Mouse (Mus musculus): Measurements from ENCODE around the gene Rps6kc1. TPM values are rescaled to one million over a fixed set of nuclear protein-coding genes. Genes with fewer than 3 reads are reported as not detected.

Gene Rps6kc1
- polyA plus RNA-seq, 1 experiment from 2014 or later, result 8.8 TPM

DNA sequence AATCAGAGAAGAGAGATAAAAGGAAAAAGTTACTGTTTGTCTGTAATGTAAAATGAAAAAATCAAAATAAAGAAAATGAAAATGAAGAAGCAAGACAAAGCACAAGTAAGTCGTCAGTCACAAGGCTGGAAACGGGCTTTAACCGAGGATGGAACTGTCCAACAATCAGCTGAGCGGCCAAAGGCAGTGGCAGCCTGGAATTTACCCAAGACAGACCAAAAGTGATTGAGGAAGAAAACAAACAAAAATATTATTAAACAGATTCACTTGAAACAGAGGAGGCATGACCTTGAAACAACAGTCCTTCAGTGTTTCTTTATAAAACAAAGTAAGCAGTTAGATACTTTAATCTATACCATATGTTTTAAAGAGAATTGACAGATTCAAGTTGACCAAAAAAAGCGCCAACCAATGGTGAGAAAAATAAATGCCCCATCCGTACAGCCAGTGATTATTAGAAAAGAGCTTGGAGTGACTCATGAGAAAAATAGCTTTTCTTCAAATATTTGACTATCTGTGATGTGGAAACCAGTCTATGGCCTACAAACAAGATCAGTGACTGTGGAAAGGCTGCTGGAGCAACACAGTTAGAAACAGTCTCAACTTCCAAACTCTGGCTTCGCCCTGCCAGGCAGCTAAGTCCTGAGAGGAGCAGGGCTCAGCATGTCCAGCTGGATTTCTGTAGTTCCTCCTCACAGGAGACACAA lies 77.2 kb downstream of the Rps6kc1 start:
- H3K9me3 ChIP-seq (replicated peaks), result no peaks in the 10 kb centered on the region
- no peak overlapping the region for H3K4me2 ChIP-seq
- H3K27me3 ChIP-seq, result no peaks in the 10 kb centered on the region
- H3K4me1 ChIP-seq (replicated peaks), result no peaks in the 10 kb centered on the region
- H3K4me3 ChIP-seq, result no peak overlapping the region
- no peak overlapping the region for H3K9ac ChIP-seq
- H3K27ac ChIP-seq, result no peak overlapping the region
- ATAC-seq (replicated peaks; ENCODE audit: insufficient number of reproducible peaks, insufficient read depth, low FRiP score, low read depth), result no peak
- peaks cover 9% of the 10 kb centered on the region; the same call in 1 of the 2 replicates for H3K36me3 ChIP-seq
- 61% methylated on average over 7 of the region's 7 CpGs for WGBS

DNA sequence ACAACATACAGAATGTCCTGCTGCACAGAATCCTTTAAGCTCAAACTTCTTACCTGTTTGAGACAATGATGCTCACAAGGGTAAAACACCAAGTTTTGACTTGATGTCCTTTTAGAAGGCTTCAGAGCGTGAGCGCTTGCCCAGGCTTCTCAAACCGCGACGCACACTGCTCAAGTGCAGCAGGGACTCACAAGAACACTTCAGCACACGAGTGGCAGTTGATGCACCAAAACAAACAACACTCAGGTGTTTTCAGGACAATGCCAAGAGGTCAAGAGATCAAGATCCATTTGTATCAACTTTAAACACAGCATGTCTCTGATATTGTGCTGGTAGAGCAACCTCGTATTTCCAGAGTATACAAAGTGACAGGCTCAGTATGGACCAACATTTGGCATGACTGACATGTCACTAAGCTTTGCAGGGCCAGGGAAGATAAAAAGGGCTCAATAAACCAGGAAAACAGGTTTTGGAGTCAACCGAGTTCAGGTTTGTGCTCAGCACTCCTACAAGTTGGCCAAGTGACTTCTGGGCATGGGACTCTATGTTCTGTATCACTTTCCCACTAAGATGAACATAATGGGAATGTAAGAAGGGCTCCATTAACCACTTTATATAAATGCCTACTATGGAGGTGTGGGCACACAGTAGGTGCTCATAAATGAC lies 78.5 kb downstream of the Rps6kc1 start:
- no peak overlapping the region for H3K4me2 ChIP-seq
- H3K27me3 ChIP-seq, result no peaks in the 10 kb centered on the region
- H3K4me3 ChIP-seq, result no peak overlapping the region
- ATAC-seq (replicated peaks; ENCODE audit: insufficient number of reproducible peaks, insufficient read depth, low FRiP score, low read depth), result no peak
- no peak overlapping the region for H3K9ac ChIP-seq
- WGBS, result 80% methylated on average over 8 of the region's 8 CpGs
- no peak overlapping the region for H3K27ac ChIP-seq
- H3K4me1 ChIP-seq (replicated peaks), result no peaks in the 10 kb centered on the region
- peaks cover 9% of the 10 kb centered on the region; the same call in 1 of the 2 replicates for H3K36me3 ChIP-seq
- H3K9me3 ChIP-seq (replicated peaks), result no peaks in the 10 kb centered on the region

DNA sequence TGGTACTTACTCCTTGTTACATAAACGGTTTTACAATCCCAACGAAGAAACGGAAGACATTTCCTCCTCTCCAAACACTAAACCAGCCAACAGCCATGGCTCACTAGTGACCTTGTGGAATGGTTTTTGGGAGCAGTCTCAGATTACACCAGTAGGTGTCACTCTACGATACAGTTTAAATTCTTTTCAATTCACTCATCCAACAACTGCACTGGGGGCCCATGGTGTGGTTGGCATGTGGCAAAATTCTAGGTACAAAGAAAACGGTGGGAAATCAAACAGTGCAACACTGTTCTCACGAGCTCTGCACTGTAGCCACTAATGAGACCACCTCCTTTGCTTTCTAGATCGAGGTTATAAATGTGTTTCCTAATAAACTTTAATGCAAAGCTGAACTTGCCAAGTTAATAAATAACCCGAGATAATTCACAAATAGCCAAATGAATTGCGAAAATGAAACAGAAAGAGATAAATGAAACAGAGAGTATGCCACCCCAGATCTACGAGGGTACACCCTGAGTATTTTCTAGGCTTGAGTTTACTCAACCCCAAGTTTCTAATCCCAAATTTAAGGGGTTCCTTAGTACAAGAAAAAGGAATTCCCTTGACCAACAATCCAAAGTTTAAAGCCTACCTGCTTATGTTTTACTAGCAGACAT lies 79.6 kb downstream of the Rps6kc1 start:
- Histone ChIP-seq H3K9me3 (replicated peaks) (no peaks in the 10 kb centered on the region), H3K27me3 (no peaks in the 10 kb centered on the region), H3K36me3 (peaks cover 7% of the 10 kb centered on the region; the same call in 1 of the 2 replicates), H3K4me2 (no peak overlapping the region), H3K4me3 (no peak overlapping the region), H3K9ac (no peak overlapping the region), H3K27ac (no peak overlapping the region), H3K4me1 (replicated peaks) (no peaks in the 10 kb centered on the region)
- WGBS, result 49% methylated on average over 10 of the region's 10 CpGs
- no peak for ATAC-seq (replicated peaks; ENCODE audit: insufficient number of reproducible peaks, insufficient read depth, low FRiP score, low read depth)

DNA sequence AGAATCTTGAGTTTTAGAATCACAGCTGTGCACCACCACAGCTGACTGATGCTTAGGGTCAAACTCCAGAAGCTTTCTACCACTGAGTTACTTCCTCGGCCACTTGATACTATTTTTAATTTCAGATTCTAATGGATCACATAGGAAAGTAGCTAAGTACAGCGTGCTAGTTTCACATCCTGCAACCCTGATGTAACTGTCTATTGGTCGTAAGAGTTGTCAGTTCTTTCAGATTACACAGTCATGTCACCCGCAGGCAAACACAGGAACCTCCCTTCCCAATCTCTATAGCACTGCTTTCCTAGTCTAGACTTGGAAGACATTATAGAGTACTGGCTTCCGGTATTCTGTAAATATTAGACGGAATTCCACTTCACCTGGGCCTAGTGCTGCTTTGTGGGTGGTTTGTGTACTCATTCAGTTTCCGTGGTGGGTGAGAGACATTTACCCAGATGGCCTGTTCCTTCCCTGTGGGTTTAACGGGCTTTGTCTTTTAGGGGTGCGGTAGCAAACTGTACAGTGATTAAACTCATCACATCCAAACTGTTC lies 85.0 kb downstream of the Rps6kc1 start:
- no peaks in the 10 kb centered on the region for H3K27me3 ChIP-seq
- ATAC-seq (replicated peaks; ENCODE audit: insufficient number of reproducible peaks, insufficient read depth, low FRiP score, low read depth), result no peak
- H3K36me3 ChIP-seq, result no peaks in the 10 kb centered on the region
- H3K4me1 ChIP-seq (replicated peaks), result peaks cover 6% of the 10 kb centered on the region
- no peak overlapping the region for H3K27ac ChIP-seq
- H3K9ac ChIP-seq, result no peak overlapping the region
- no peaks in the 10 kb centered on the region for H3K9me3 ChIP-seq (replicated peaks)
- WGBS, result 63% methylated on average over 9 of the region's 9 CpGs
- H3K4me3 ChIP-seq, result no peak overlapping the region
- no peak overlapping the region for H3K4me2 ChIP-seq

DNA sequence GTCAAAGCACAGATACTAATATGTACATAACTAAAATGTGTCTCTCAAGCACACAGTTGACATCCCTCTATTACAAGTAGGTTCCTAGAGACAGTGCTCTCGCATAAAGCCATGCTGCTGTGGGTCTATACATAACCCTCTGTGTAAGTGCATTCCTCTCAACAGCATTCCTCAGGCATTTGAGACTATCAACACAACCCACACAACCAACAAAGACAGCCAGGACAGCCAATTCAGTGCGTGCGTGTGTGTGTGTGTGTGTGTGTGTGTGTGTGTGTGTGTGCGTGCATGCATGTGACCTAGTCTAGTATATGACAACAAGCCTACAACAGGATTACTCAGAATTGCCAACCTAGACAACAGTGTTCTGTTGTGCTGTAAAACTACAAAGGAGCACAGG lies 87.8 kb downstream of the Rps6kc1 start:
- no peak overlapping the region for H3K9ac ChIP-seq
- no peaks in the 10 kb centered on the region for H3K9me3 ChIP-seq (replicated peaks)
- H3K4me3 ChIP-seq, result no peak overlapping the region
- peak; percentile 44 for ATAC-seq (replicated peaks; ENCODE audit: insufficient number of reproducible peaks, insufficient read depth, low FRiP score, low read depth)
- H3K27me3 ChIP-seq, result no peaks in the 10 kb centered on the region
- 43% methylated on average over 4 of the region's 4 CpGs for WGBS
- H3K36me3 ChIP-seq, result no peaks in the 10 kb centered on the region
- peak overlapping the region; percentile 48; the same call in 1 of the 2 replicates for H3K27ac ChIP-seq
- H3K4me1 ChIP-seq (replicated peaks), result peaks cover 29% of the 10 kb centered on the region
- H3K4me2 ChIP-seq, result no peak overlapping the region

DNA sequence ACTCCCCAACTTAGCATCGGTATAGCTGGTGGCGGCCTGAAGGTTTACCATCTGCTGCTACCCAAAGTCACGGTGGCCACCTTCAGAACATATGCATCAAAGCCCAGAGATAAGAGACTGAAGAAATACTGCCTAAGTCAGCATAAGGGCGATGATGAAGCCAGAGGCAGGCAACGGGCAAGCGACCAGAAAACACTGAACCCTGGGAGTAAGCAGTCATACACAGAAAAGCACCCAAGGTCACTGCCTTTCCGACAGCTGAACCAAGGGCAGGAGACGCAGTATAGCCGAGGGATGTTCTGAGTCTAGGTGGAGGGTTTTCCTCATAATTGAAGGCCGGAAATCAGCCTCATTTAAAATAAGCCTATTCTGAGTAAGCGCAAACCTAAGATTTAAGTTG lies 95.4 kb downstream of the Rps6kc1 start:
- peak overlapping the region; percentile 36 for H3K27ac ChIP-seq

DNA sequence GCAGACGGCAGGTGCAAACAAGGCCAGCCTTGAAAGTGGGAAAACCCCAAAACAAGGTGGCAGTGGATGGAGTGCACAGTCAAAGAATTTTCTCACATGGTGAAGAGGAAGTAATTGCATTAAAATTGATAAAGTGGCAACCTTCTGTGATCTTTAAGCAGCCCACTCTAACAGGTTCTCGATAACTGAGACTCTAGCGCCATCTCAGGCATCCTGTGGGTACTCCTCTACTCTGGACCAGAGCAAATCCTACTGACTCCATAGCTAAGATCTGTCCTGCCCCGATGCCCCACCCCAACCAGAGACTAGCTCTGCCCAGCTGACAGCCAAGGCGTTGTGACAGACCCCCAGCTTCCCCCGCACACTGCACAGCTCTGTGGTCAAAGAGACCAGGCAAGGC lies 101.2 kb downstream of the Rps6kc1 start:
- Histone ChIP-seq H3K4me1 (replicated peaks) (peaks cover 11% of the 10 kb centered on the region; the same call in 1 of the 2 replicates), H3K27me3 (no peaks in the 10 kb centered on the region), H3K4me2 (no peak overlapping the region), H3K9me3 (replicated peaks) (no peaks in the 10 kb centered on the region), H3K4me3 (no peak overlapping the region), H3K27ac (no peak overlapping the region), H3K9ac (no peak overlapping the region), H3K36me3 (no peaks in the 10 kb centered on the region)
- no peak; the same call in 1 of the 2 replicates for ATAC-seq (replicated peaks; ENCODE audit: insufficient number of reproducible peaks, insufficient read depth, low FRiP score, low read depth)
- 78% methylated on average over 6 of the region's 6 CpGs for WGBS

More for the DNA sequence above, 95.4 kb downstream of the Rps6kc1 start:
- H3K9me3 ChIP-seq (replicated peaks), result no peaks in the 10 kb centered on the region
- H3K27me3 ChIP-seq, result no peaks in the 10 kb centered on the region
- ATAC-seq (replicated peaks; ENCODE audit: insufficient number of reproducible peaks, insufficient read depth, low FRiP score, low read depth), result no peak
- no peak overlapping the region for H3K4me3 ChIP-seq
- no peaks in the 10 kb centered on the region for H3K36me3 ChIP-seq
- peaks cover 50% of the 10 kb centered on the region for H3K4me1 ChIP-seq (replicated peaks)
- no peak overlapping the region for H3K4me2 ChIP-seq
- H3K9ac ChIP-seq, result no peak overlapping the region
- WGBS, result 69% methylated on average over 11 of the region's 11 CpGs

DNA sequence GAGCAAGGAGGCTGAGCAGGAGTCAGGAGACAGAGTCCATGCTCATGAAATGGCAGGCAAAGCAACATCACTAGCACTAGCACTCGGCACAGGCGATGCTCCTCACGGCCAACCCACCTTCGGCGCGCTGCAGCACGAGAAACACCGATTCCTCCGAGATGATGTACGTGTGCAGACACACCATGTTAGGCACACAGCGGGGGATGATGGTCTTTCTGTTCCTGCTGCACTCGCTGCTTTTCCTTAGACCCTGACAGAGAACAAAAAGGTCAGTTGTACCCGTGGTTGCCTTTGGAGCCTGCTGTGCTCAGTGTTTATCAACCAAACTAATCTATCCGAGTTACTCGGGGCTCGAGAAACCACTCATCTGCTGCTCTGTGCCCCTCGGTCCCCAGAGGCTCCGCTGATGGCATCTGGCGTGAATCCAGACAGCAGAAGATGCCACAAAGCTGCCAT lies 102.8 kb downstream of the Rps6kc1 start:
- Histone ChIP-seq H3K4me2 (no peak overlapping the region), H3K27ac (no peak overlapping the region), H3K9ac (no peak overlapping the region), H3K4me1 (replicated peaks) (peaks cover 11% of the 10 kb centered on the region; the same call in 1 of the 2 replicates), H3K36me3 (no peaks in the 10 kb centered on the region), H3K27me3 (no peaks in the 10 kb centered on the region), H3K4me3 (no peak overlapping the region), H3K9me3 (replicated peaks) (no peaks in the 10 kb centered on the region)
- ATAC-seq (replicated peaks; ENCODE audit: insufficient number of reproducible peaks, insufficient read depth, low FRiP score, low read depth), result no peak
- 66% methylated on average over 19 of the region's 19 CpGs for WGBS

DNA sequence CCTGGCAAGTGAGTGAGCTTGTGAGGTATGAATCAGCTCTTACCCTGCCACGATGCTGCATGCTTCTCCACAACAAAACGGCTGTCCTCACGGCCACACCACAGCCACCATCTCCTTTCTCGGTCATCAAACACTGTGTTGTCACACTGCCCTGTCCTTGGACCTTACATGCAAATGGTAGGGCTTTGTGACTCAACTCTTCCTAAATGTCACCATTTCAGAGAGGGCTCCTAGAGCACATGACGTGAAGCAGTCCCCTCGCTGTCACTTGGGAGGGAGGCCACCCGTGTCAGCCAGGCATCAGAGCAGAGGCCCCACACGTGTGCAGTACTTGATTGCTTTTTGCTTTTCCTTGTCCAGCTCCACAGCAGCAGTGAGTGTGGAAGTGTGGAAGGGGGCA lies 104.8 kb downstream of the Rps6kc1 start:
- Histone ChIP-seq H3K4me1 (replicated peaks) (no peaks in the 10 kb centered on the region), H3K9me3 (replicated peaks) (no peaks in the 10 kb centered on the region), H3K4me3 (no peak overlapping the region), H3K36me3 (no peaks in the 10 kb centered on the region; the same call in 1 of the 2 replicates), H3K27me3 (no peaks in the 10 kb centered on the region), H3K27ac (no peak overlapping the region), H3K9ac (no peak overlapping the region), H3K4me2 (no peak overlapping the region)
- 53% methylated on average over 8 of the region's 8 CpGs for WGBS
- ATAC-seq (replicated peaks; ENCODE audit: insufficient number of reproducible peaks, insufficient read depth, low FRiP score, low read depth), result no peak

DNA sequence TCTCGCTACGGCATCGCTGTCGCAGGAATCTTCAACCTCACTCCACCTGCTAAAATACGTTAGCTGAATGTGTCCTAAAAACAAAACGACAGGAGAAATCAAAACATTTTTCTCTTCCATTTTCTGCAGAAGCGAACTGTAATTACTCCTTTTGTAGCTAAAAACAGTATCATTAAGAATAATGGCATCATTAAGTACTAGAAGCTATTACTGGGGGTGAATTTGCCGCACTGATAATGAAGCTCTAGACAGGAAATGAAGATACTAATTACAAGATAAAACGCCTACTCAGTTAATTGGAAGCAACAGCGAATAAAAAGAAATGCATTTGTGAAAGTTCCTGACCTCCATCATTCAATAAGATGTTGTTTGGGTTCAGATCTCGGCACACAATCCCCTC lies 112.9 kb downstream of the Rps6kc1 start:
- WGBS, result 91% methylated on average over 11 of the region's 11 CpGs
- no peak overlapping the region for H3K4me2 ChIP-seq

DNA sequence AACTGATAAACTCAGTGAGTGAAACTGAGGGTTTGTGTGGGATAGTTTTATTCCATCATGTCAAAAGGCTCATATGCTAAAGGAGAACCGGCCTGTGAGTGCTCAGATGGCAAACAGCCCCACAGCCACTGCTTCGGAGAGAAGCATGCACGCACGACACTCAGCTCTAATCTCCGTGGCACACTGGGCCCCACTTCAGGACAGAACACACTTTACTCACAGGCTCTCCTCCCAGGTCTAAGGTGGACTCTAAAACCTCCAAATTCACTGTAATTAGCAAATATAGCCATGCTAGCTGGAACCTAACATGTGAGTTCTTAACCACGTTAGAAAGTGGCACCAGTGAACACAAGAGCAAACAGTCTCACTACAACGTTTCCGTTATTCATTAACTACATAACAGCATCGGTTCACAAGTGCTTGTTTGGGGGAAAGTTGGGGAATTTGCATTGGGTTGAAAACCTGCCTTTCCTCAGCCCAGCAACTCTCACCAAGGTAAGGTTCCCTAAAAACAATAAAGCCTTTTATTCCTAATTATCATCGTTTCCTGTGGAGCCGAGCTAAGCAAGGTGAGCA lies 114.0 kb downstream of the Rps6kc1 start:
- WGBS, result 73% methylated on average over 11 of the region's 11 CpGs
- H3K36me3 ChIP-seq, result peaks cover 19% of the 10 kb centered on the region; the same call in 1 of the 2 replicates
- peaks cover 8% of the 10 kb centered on the region for H3K4me1 ChIP-seq (replicated peaks)
- H3K27me3 ChIP-seq, result no peaks in the 10 kb centered on the region
- no peak for ATAC-seq (replicated peaks; ENCODE audit: insufficient number of reproducible peaks, insufficient read depth, low FRiP score, low read depth)
- no peak overlapping the region for H3K4me3 ChIP-seq
- no peaks in the 10 kb centered on the region for H3K9me3 ChIP-seq (replicated peaks)
- H3K9ac ChIP-seq, result no peak overlapping the region
- H3K4me2 ChIP-seq, result no peak overlapping the region
- H3K27ac ChIP-seq, result no peak overlapping the region

More for the DNA sequence above, 112.9 kb downstream of the Rps6kc1 start:
- Histone ChIP-seq H3K9me3 (replicated peaks) (no peaks in the 10 kb centered on the region), H3K4me3 (no peak overlapping the region), H3K27ac (no peak overlapping the region), H3K9ac (no peak overlapping the region), H3K4me1 (replicated peaks) (peaks cover 8% of the 10 kb centered on the region), H3K36me3 (peaks cover 19% of the 10 kb centered on the region; the same call in 1 of the 2 replicates), H3K27me3 (no peaks in the 10 kb centered on the region)
- ATAC-seq (replicated peaks; ENCODE audit: insufficient number of reproducible peaks, insufficient read depth, low FRiP score, low read depth), result no peak
